Mouse (Mus musculus) thymus, adult 2 months (tissue): ENCODE measurements around the gene Nckap1.
"Not testable (repeated sequence)": the region's sequence is repeated elsewhere in the genome, so short reads cannot be mapped to it uniquely, and the experiment has no call there.

Experiments used
- CTCF ChIP-seq: fragments of 200-500 bp; IDR thresholded peaks from 2 replicates; pipeline ENCODE4 v1.5.1; 2012; ENCODE audit warnings: mild to moderate bottlenecking, control low read depth, low read length, moderate library complexity, borderline replicate concordance; ENCODE audit not compliant: control insufficient read depth, poor library complexity, insufficient read depth; ENCODE audit errors: extremely low read depth
- POLR2A ChIP-seq: fragments of 200-500 bp; IDR thresholded peaks from 2 replicates; pipeline ENCODE4 v1.6.1; 2012; ENCODE audit warnings: mild to moderate bottlenecking, low read length, control low read depth, moderate library complexity; ENCODE audit not compliant: control insufficient read depth, poor library complexity, insufficient read depth; ENCODE audit errors: extremely low read depth

- TF ChIP-seq CTCF, POLR2A: not testable (repeated sequence)
Measured at GRCm38 (mm10) chr2:80495304-80495703, 85.9 kb downstream of the Nckap1 start.
